Mouse (Mus musculus) ovary, postnatal 36 days (tissue): ENCODE measurements at regions not wholly inside any gene's neighbourhood (a gene's known extent, or its start where the extent isn't known, plus 50 kb on each side); places are given as distances from the start of the nearest gene placed in this dataset.

ENCODE experiments used
- DNase-seq: peaks from one replicate; pipeline ENCODE4 v3.0.0; 2022; ENCODE audit warnings: low spot score, mixed read lengths

GRCm38 (mm10) chr12:54450369-54450768 lies 206.0 kb downstream of the Sptssa start:
- DNase-seq, result no peak

GRCm38 (mm10) chr12:54448221-54448620 lies 208.2 kb downstream of the Sptssa start:
- DNase-seq, result no peak

- DNase-seq, result no peak
Observed at GRCm38 (mm10) chr12:54447354-54447753, 209.0 kb downstream of the Sptssa start.

- no peak for DNase-seq
Observed at GRCm38 (mm10) chr12:54446356-54446755, 210.0 kb downstream of the Sptssa start.

- DNase-seq, result no peak
Observed at GRCm38 (mm10) chr12:54444416-54444815, 212.0 kb downstream of the Sptssa start.

GRCm38 (mm10) chr12:54443285-54443684 lies 213.1 kb downstream of the Sptssa start:
- peak; percentile 11 for DNase-seq

- DNase-seq, result no peak
Observed at GRCm38 (mm10) chr12:54442408-54442807, 214.0 kb downstream of the Sptssa start.

- DNase-seq, result no peak
Observed at GRCm38 (mm10) chr12:54440851-54441593, 215.4 kb downstream of the Sptssa start.

- DNase-seq, result no peak
Observed at GRCm38 (mm10) chr12:54438793-54439192, 217.6 kb downstream of the Sptssa start.

GRCm38 (mm10) chr12:54425236-54425635 lies 221.6 kb upstream of the Egln3 start:
- DNase-seq, result no peak

GRCm38 (mm10) chr12:54414829-54415228 lies 211.2 kb upstream of the Egln3 start:
- DNase-seq, result no peak

- DNase-seq, result no peak
Observed at GRCm38 (mm10) chr12:54414201-54414600, 210.5 kb upstream of the Egln3 start.

GRCm38 (mm10) chr12:54410038-54410605 lies 206.5 kb upstream of the Egln3 start:
- DNase-seq, result no peak

- no peak for DNase-seq
Observed at GRCm38 (mm10) chr12:54408906-54409305, 205.2 kb upstream of the Egln3 start.

- DNase-seq, result no peak
Observed at GRCm38 (mm10) chr12:54407301-54407896, 203.7 kb upstream of the Egln3 start.

- peak; percentile 33 for DNase-seq
Observed at GRCm38 (mm10) chr12:54405066-54405465, 201.4 kb upstream of the Egln3 start.

- no peak for DNase-seq
Observed at GRCm38 (mm10) chr12:54402591-54402990, 198.9 kb upstream of the Egln3 start.

GRCm38 (mm10) chr12:54401665-54402064 lies 198.0 kb upstream of the Egln3 start:
- no peak for DNase-seq

- no peak for DNase-seq
Observed at GRCm38 (mm10) chr12:54400084-54400483, 196.4 kb upstream of the Egln3 start.

GRCm38 (mm10) chr12:54398080-54398479 lies 194.4 kb upstream of the Egln3 start:
- no peak for DNase-seq

- no peak for DNase-seq
Observed at GRCm38 (mm10) chr12:54396952-54397351, 193.3 kb upstream of the Egln3 start.

GRCm38 (mm10) chr12:54396341-54396740 lies 192.7 kb upstream of the Egln3 start:
- DNase-seq, result no peak

GRCm38 (mm10) chr12:54385401-54385800 lies 181.7 kb upstream of the Egln3 start:
- no peak for DNase-seq
